ENCODE assay signal across 15 mouse cellular contexts in the genomic region with DNA sequence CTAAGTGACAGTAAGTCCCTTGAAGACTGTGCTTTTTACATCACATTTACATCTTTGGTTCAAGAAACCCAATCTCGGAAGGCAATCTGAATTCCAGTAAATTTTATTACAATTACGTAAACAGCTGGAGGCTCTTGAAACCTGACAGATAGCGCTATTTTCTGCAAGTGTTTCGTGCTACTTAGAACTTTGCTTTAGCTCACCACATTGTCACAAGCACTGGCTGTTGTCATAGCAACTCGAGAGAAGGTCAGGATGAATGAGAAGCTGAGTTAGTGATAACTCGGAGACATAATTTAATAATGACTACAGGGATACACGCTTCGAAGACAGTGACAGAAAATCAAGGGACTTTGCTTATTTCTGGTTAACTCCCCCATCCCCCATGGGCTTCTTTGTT.
A peak's percentile ranks its signal among the peaks of the same experiment; 100 is the strongest.
DNase-seq lines count a peak whose midpoint lies in the region; ATAC-seq lines count a peak whose summit lies in the region.
"Had no signal": no experiment of that assay in that cellular context is flagged by ENCODE, and none has a peak within 500 bp of the region (broad histone marks: within the 10 kb centered on the region; RNA-seq: fewer than 3 reads in every experiment).

No protein-coding gene starts in this region.

- 70% methylated on average over 8 of the region's 8 CpGs for WGBS in forebrain, embryonic 13.5 days
- 84% methylated on average over 8 of the region's 8 CpGs for WGBS in forebrain, embryonic 11.5 days

- H3K4me3 ChIP-seq in forebrain, embryonic 13.5 days: no peak overlapping the region
- H3K4me3 ChIP-seq in forebrain, embryonic 11.5 days (ENCODE audit: low read depth, low read length): no peak overlapping the region
- H3K4me3 ChIP-seq: heart, embryonic 13.5 days; liver, embryonic 13.5 days had no signal

- no peak overlapping the region for H3K4me2 ChIP-seq in forebrain, embryonic 13.5 days
- no peak overlapping the region for H3K4me2 ChIP-seq in forebrain, embryonic 11.5 days (ENCODE audit: low read depth, low read length, severe bottlenecking)
- H3K4me2 ChIP-seq: heart, embryonic 13.5 days; liver, embryonic 13.5 days had no signal

- H3K9ac ChIP-seq in forebrain, embryonic 13.5 days: no peak overlapping the region
- H3K9ac ChIP-seq in forebrain, embryonic 11.5 days (ENCODE audit: low read length): no peak overlapping the region
- H3K9ac ChIP-seq: heart, embryonic 13.5 days; liver, embryonic 13.5 days had no signal

- H3K27ac ChIP-seq in forebrain, embryonic 13.5 days: no peak overlapping the region
- no peak overlapping the region for H3K27ac ChIP-seq in forebrain, embryonic 11.5 days (ENCODE audit: low read depth, low read length)
- H3K27ac ChIP-seq: heart, embryonic 13.5 days; liver, embryonic 13.5 days had no signal

- H3K4me1 ChIP-seq in forebrain, embryonic 13.5 days: no peaks in the 10 kb centered on the region
- no peaks in the 10 kb centered on the region for H3K4me1 ChIP-seq in forebrain, embryonic 11.5 days (replicated peaks; ENCODE audit: control insufficient read depth, insufficient read depth, low read length)
- H3K4me1 ChIP-seq: heart, embryonic 13.5 days; liver, embryonic 13.5 days had no signal

- ATAC-seq in forebrain, embryonic 13.5 days: 0 out of 2 replicates have a peak, but pooled peaks have one; percentile 27
- no peak for ATAC-seq in forebrain, embryonic 11.5 days (replicated peaks; ENCODE audit: low FRiP score)

- no peaks in the 10 kb centered on the region for H3K36me3 ChIP-seq in forebrain, embryonic 13.5 days (ENCODE audit: poor library complexity, severe bottlenecking)
- H3K36me3 ChIP-seq in forebrain, embryonic 11.5 days (ENCODE audit: control insufficient read depth, insufficient read depth, low read length): no peaks in the 10 kb centered on the region
- H3K36me3 ChIP-seq: heart, embryonic 13.5 days; liver, embryonic 13.5 days had no signal

- H3K27me3 ChIP-seq in forebrain, embryonic 13.5 days: no peaks in the 10 kb centered on the region
- no peaks in the 10 kb centered on the region for H3K27me3 ChIP-seq in forebrain, embryonic 11.5 days (ENCODE audit: control insufficient read depth, insufficient read depth, low read length)
- H3K27me3 ChIP-seq: CH12.LX; heart, embryonic 13.5 days; liver, embryonic 13.5 days had no signal

- no peak for DNase-seq in forebrain, embryonic 11.5 days (ENCODE audit: low spot score)
- DNase-seq in layer of hippocampus, adult 11-12 months (ENCODE audit: low spot score): peak; percentile 15
- no peak for DNase-seq in layer of hippocampus, postnatal 25 days (ENCODE audit: extremely low spot score in 1 of 2, low spot score in 1 of 2)
- DNase-seq in right cerebral cortex, adult 2 months (ENCODE audit: low spot score in 2 of 2): peak; percentile 35 to 40
- no peak for DNase-seq in right cerebral cortex, postnatal 14 days
- no peak for DNase-seq in cerebellum, adult 8-10 months
- DNase-seq in ovary, postnatal 10 days (ENCODE audit: low spot score): no peak
- DNase-seq: adrenal gland, postnatal 14 days; cerebellum, postnatal 14 days; kidney, adult 9 months; kidney, postnatal 4 days; liver, embryonic 13.5 days had no signal

- H3K9me3 ChIP-seq in forebrain, embryonic 13.5 days (replicated peaks): no peaks in the 10 kb centered on the region
- no peaks in the 10 kb centered on the region for H3K9me3 ChIP-seq in forebrain, embryonic 11.5 days (ENCODE audit: control insufficient read depth, low read length)
- H3K9me3 ChIP-seq: heart, embryonic 13.5 days had no signal

Comparison
In these comparisons a context has a peak if more than half of its experiments do, and no peak if none do; other contexts are left out.
1. DNase-seq: peak in layer of hippocampus, adult 11-12 months (single experiment) and right cerebral cortex, adult 2 months (2 of 2); none in forebrain, embryonic 11.5 days (single experiment), layer of hippocampus, postnatal 25 days (0 of 2), right cerebral cortex, postnatal 14 days (single experiment), cerebellum, adult 8-10 months (single experiment) and ovary, postnatal 10 days (single experiment).